Mouse (Mus musculus) heart, embryonic 16.5 days (tissue): ENCODE measurements at regions not wholly inside any gene's neighbourhood (a gene's known extent, or its start where the extent isn't known, plus 50 kb on each side); places are given as distances from the start of the nearest gene placed in this dataset.
A peak's percentile ranks its signal among the peaks of the same experiment; 100 is the strongest.

Source experiments
- ATAC-seq: fragments of 200-750 bp; cut with Nextera tagmentation; replicated peaks from 2 replicates; pipeline ENCODE4 v1.8.0; 2017; ENCODE audit warnings: moderate number of reproducible peaks; ENCODE audit not compliant: insufficient read depth, low FRiP score; ENCODE audit errors: extremely low read depth
- H3K27ac ChIP-seq: fragments of 300-500 bp; sonication (generic); 2 replicates; pipeline ENCODE4 v1.5.1; 2014; ENCODE audit warnings: mild to moderate bottlenecking, low read length, control low read depth, moderate library complexity
- H3K27me3 ChIP-seq: fragments of 300-500 bp; sonication (generic); 2 replicates; pipeline ENCODE4 v1.6.1; 2014; ENCODE audit warnings: low read length, mixed read lengths; ENCODE audit not compliant: control insufficient read depth, insufficient read depth
- H3K36me3 ChIP-seq: fragments of 300-500 bp; sonication (generic); 2 replicates; pipeline ENCODE4 v1.6.1; 2014; ENCODE audit not compliant: control insufficient read depth, insufficient read depth
- H3K4me1 ChIP-seq: fragments of 300-500 bp; sonication (generic); 2 replicates; pipeline ENCODE4 v1.6.1; 2014; ENCODE audit warnings: low read length, mixed read lengths; ENCODE audit not compliant: control insufficient read depth, insufficient read depth
- H3K4me2 ChIP-seq: fragments of 300-500 bp; sonication (generic); 2 replicates; pipeline ENCODE4 v1.6.1; 2014; ENCODE audit warnings: low read depth, mild to moderate bottlenecking, control low read depth, low read length
- H3K4me3 ChIP-seq: fragments of 300-500 bp; sonication (generic); 2 replicates; pipeline ENCODE4 v1.5.1; 2014; ENCODE audit warnings: mild to moderate bottlenecking, control low read depth, low read length
- H3K9ac ChIP-seq: fragments of 300-500 bp; sonication (generic); 2 replicates; pipeline ENCODE4 v1.6.1; 2014; ENCODE audit warnings: low read length, control low read depth
- H3K9me3 ChIP-seq: fragments of 300-500 bp; sonication (generic); replicated peaks from 2 replicates; pipeline ENCODE4 v1.6.1; 2016; ENCODE audit warnings: low read length; ENCODE audit not compliant: control insufficient read depth
- WGBS: fragments of 180-500 bp; shearing (Covaris S2); extraction: QIAGEN DNeasy Blood & Tissue Kit; methylation state at CpG from one replicate; pipeline ENCODE4 v1.1.7; 2014; 5-methylcytosine and 5-hydroxymethylcytosine counted together

DNA sequence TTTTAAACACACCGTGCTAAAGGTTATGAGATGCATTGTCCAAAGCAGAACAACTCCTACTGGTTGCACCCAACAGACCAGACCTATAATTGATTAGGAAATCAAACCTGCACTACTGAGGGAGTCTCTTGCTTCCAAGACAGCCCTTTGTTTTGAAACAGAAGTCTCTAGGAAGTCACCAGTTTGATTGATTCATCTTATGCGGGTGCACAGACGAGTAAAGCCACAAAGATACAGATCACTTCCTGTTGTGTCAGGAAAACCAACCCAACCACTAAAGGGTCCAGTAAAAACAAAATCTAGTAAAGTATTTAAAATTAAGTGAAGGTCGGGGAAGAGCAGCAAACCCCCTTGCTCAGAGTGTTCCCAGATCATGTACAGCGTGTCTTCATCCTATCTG is 58.3 kb upstream of the N6amt1 start:
- 75% methylated on average over 5 of the region's 5 CpGs for WGBS
- Histone ChIP-seq H3K4me3 (no peak overlapping the region), H3K4me1 (no peaks in the 10 kb centered on the region), H3K9ac (no peak overlapping the region), H3K36me3 (no peaks in the 10 kb centered on the region), H3K27me3 (no peaks in the 10 kb centered on the region), H3K27ac (no peak overlapping the region), H3K9me3 (no peaks in the 10 kb centered on the region), H3K4me2 (no peak overlapping the region)
- no peak for ATAC-seq

DNA sequence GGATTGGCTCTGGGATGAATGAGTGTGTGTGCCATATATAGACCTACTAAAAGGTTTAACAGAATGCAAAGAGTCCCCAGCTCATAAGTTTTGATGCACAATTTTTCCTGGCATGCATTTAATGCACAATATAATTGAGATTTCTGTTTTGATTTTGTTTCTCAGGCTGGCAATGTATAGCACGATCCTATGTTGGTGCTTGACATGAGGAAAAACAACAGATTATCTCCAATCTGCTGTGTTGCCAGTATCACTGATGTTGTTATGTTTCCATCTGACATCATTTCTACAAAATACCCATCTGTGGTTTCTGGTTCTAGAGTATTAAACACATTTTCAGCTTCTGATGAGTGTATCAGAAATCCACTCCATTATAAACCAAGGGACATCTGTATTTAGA is 61.2 kb upstream of the N6amt1 start:
- no peak for ATAC-seq
- no peak overlapping the region for H3K4me2 ChIP-seq
- no peak overlapping the region for H3K4me3 ChIP-seq
- H3K9me3 ChIP-seq = no peaks in the 10 kb centered on the region
- H3K4me1 ChIP-seq = no peaks in the 10 kb centered on the region
- H3K36me3 ChIP-seq = no peaks in the 10 kb centered on the region
- no peak overlapping the region for H3K9ac ChIP-seq
- no peaks in the 10 kb centered on the region for H3K27me3 ChIP-seq
- no peak overlapping the region for H3K27ac ChIP-seq
- WGBS = 84% methylated on average over 1 of the region's 1 CpGs

GRCm38 (mm10) chr16:87291716-87292115 is 62.3 kb upstream of the N6amt1 start:
- Histone ChIP-seq H3K9me3 (no peaks in the 10 kb centered on the region), H3K27me3 (no peaks in the 10 kb centered on the region), H3K4me1 (no peaks in the 10 kb centered on the region), H3K36me3 (no peaks in the 10 kb centered on the region), H3K27ac (no peak overlapping the region), H3K9ac (no peak overlapping the region), H3K4me3 (no peak overlapping the region), H3K4me2 (no peak overlapping the region)
- WGBS = 63% methylated on average over 2 of the region's 2 CpGs
- no peak for ATAC-seq

DNA sequence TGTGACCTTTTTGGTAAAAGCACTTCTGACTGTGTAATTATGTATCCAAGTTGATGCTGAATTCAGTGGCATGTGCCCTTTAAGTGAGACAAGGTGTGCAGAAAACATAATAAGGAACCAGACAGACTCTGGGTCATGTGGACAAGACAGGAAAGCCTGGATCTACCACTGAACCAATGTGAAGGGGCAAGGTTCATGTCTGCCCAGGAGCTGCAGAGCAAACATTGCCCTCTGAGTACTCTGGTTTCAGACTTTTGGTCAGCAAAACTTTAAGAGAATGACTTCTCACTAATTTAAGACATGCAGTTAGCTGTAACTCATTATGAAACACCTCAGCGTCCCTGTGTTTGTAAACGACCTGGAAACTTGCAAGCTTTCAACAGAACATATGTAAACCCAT is 68.3 kb upstream of the N6amt1 start:
- no peak overlapping the region for H3K4me2 ChIP-seq
- no peak overlapping the region for H3K4me3 ChIP-seq
- no peaks in the 10 kb centered on the region for H3K4me1 ChIP-seq
- no peak overlapping the region for H3K27ac ChIP-seq
- no peaks in the 10 kb centered on the region for H3K27me3 ChIP-seq
- no peaks in the 10 kb centered on the region for H3K36me3 ChIP-seq
- no peak overlapping the region for H3K9ac ChIP-seq
- ATAC-seq = no peak
- WGBS = 73% methylated on average over 2 of the region's 2 CpGs
- H3K9me3 ChIP-seq = peaks cover 4% of the 10 kb centered on the region

- no peak overlapping the region for H3K4me2 ChIP-seq
- no peak overlapping the region for H3K4me3 ChIP-seq
- H3K27me3 ChIP-seq = no peaks in the 10 kb centered on the region
- WGBS = 51% methylated on average over 7 of the region's 7 CpGs
- no peaks in the 10 kb centered on the region for H3K4me1 ChIP-seq
- H3K27ac ChIP-seq = no peak overlapping the region
- H3K9me3 ChIP-seq = peaks cover 4% of the 10 kb centered on the region
- no peaks in the 10 kb centered on the region for H3K36me3 ChIP-seq
- no peak for ATAC-seq
- no peak overlapping the region for H3K9ac ChIP-seq
Observed at GRCm38 (mm10) chr16:87284835-87285510, 69.0 kb upstream of the N6amt1 start.

DNA sequence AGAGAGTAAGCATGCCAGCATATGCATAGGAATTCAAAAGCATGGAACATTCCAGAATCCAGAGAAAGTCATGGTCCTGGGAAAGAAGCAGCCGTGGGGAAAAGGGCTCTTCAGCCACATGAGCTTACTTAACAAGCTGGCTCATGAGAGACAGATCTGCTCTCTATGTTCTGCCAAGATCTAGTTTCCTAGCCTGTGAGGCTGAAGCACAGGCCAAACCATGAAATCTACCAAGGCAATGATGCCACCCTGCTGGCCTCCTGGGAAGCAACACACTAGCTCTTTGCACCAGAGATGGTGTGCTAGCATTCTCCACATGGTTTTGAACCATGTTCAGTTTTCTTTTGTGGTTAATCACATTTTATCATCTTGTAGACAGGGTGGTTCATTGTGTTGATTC is 75.5 kb upstream of the N6amt1 start:
- no peak overlapping the region for H3K9ac ChIP-seq
- H3K4me2 ChIP-seq = no peak overlapping the region
- WGBS = 63% methylated on average over 1 of the region's 1 CpGs
- no peak overlapping the region for H3K27ac ChIP-seq
- H3K4me3 ChIP-seq = no peak overlapping the region
- H3K27me3 ChIP-seq = no peaks in the 10 kb centered on the region
- H3K4me1 ChIP-seq = no peaks in the 10 kb centered on the region
- no peaks in the 10 kb centered on the region for H3K36me3 ChIP-seq
- H3K9me3 ChIP-seq = peaks cover 4% of the 10 kb centered on the region
- no peak for ATAC-seq

DNA sequence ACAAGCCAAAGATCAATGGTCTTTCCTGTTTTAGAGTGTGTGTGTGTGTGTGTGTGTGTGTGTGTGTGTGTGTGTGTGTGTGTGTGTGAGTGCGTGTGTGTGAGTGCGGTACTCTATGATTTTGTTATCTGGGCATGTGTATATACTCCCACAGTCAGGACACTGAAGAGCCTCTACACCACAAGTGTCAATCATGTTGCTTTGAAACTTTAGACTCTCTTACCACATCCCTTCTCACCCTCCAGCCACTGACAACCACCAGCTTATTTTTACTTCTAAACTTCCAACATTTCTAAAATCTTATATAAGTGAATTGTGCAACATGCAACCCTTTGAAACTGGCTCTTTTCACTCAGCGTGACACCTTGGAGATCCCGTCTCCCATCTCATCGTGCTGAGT is 81.6 kb upstream of the N6amt1 start:
- Histone ChIP-seq H3K4me1 (peaks cover 6% of the 10 kb centered on the region; the same call in 1 of the 2 replicates), H3K9ac (no peak overlapping the region), H3K36me3 (no peaks in the 10 kb centered on the region), H3K4me3 (no peak overlapping the region), H3K27ac (no peak overlapping the region), H3K4me2 (no peak overlapping the region), H3K9me3 (no peaks in the 10 kb centered on the region), H3K27me3 (no peaks in the 10 kb centered on the region)
- WGBS = 81% methylated on average over 5 of the region's 5 CpGs
- ATAC-seq = no peak

DNA sequence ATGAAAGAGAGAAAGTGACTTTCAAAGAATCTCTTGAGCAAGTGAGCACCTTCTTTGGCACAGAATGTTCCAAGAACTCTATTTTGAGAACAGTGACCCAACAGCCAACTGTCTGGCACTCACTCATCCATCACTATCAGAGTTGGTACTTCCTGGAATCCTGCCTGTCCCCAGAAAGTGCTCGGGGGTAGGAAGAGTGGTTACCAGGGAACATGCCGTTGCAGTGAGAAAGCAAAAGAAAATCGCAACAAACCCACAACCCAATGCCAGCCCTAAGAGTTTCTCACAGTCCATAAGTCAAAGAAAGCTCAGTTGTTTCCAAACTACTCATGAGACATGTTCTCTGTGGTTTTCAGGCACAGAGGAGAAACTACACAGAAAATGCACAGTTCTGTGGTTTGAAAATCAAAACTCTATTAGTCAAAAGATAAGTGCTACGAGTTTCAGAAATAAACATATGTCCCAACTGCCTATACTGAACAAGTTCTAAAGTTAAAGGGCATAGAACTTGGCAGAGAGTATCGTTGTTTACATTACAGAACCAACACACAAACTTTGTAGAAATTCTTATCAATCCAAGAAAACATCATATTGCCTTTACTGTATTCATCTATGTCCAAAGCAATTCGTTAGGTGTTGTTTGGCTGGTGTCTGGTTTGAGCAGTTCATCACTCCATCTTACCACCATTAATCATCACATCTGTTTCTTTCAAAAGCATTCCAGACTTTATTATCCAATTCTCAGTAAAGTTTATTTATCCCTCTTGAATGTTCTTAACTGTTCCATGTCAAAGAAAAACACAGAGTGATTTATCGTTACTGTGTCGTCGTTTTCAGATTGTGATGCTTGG is 85.8 kb upstream of the N6amt1 start:
- H3K4me3 ChIP-seq = no peak overlapping the region
- H3K36me3 ChIP-seq = no peaks in the 10 kb centered on the region
- H3K4me1 ChIP-seq = peaks cover 18% of the 10 kb centered on the region
- no peak overlapping the region for H3K4me2 ChIP-seq
- no peaks in the 10 kb centered on the region for H3K27me3 ChIP-seq
- 55% methylated on average over 9 of the region's 9 CpGs for WGBS
- H3K27ac ChIP-seq = peak overlapping the region; percentile 89
- ATAC-seq = peak; percentile 67
- no peak overlapping the region for H3K9ac ChIP-seq
- no peaks in the 10 kb centered on the region for H3K9me3 ChIP-seq

- Histone ChIP-seq H3K4me1 (peaks cover 25% of the 10 kb centered on the region), H3K9me3 (no peaks in the 10 kb centered on the region), H3K27me3 (no peaks in the 10 kb centered on the region), H3K4me3 (no peak overlapping the region), H3K9ac (no peak overlapping the region), H3K36me3 (no peaks in the 10 kb centered on the region), H3K4me2 (no peak overlapping the region), H3K27ac (peak overlapping the region; percentile 89)
- 54% methylated on average over 4 of the region's 4 CpGs for WGBS
- ATAC-seq = 0 out of 2 replicates have a peak, but pooled peaks have one; percentile 11
Observed at GRCm38 (mm10) chr16:87267517-87267916, 86.5 kb upstream of the N6amt1 start.
